Mouse (Mus musculus): Measurements from ENCODE around the gene Hdgfl2. TPM values are rescaled to one million over a fixed set of nuclear protein-coding genes. Genes with fewer than 3 reads are reported as not detected.
A peak's percentile ranks its signal among the peaks of the same experiment; 100 is the strongest.

Gene Hdgfl2
- polyA plus RNA-seq, 2 experiments: 84.9 to 118 TPM

GRCm38 (mm10) chr17:56036901-56037287 is 42.5 kb upstream of the Hdgfl2 start:
- Histone ChIP-seq H3K27ac (replicated peaks; ENCODE audit: low read depth, low read length) (no peak overlapping the region; the same call in 1 of the 2 replicates), H3K9ac (ENCODE audit: low read depth, low read length, severe bottlenecking) (peak overlapping the region; percentile 35; the same call in 1 of the 2 replicates), H3K9me3 (ENCODE audit: control insufficient read depth, low read length) (no peaks in the 10 kb centered on the region), H3K27me3 (ENCODE audit: control insufficient read depth, insufficient read depth, low read length) (no peaks in the 10 kb centered on the region), H3K4me1 (ENCODE audit: control insufficient read depth, insufficient read depth, low read length) (peaks cover 25% of the 10 kb centered on the region), H3K4me3 (replicated peaks; ENCODE audit: low read length) (peak overlapping the region; percentile 80), H3K4me2 (replicated peaks; ENCODE audit: low read depth, low read length, severe bottlenecking) (peak overlapping the region; percentile 49), H3K36me3 (ENCODE audit: control insufficient read depth, insufficient read depth, low read length) (peaks cover 23% of the 10 kb centered on the region)
- 38% methylated on average over 13 of the region's 13 CpGs for WGBS
- ATAC-seq (ENCODE audit: low FRiP score, low read depth): no peak
- no peak for DNase-seq (ENCODE audit: low spot score)
- no peak for TF ChIP-seq POLR2A (IDR thresholded peaks at IDR 0.05; ENCODE audit: borderline replicate concordance, extremely low read depth, insufficient read depth, insufficient read length)

GRCm38 (mm10) chr17:56038583-56039261 is 40.7 kb upstream of the Hdgfl2 start:
- no peak for DNase-seq (ENCODE audit: low spot score)
- ATAC-seq (ENCODE audit: low FRiP score, low read depth): no peak
- Histone ChIP-seq H3K27me3 (ENCODE audit: control insufficient read depth, insufficient read depth, low read length) (no peaks in the 10 kb centered on the region), H3K9me3 (ENCODE audit: control insufficient read depth, low read length) (no peaks in the 10 kb centered on the region), H3K27ac (replicated peaks; ENCODE audit: low read depth, low read length) (no peak overlapping the region), H3K36me3 (ENCODE audit: control insufficient read depth, insufficient read depth, low read length) (peaks cover 13% of the 10 kb centered on the region), H3K4me3 (replicated peaks; ENCODE audit: low read length) (no peak overlapping the region), H3K9ac (ENCODE audit: low read depth, low read length, severe bottlenecking) (no peak overlapping the region), H3K4me1 (ENCODE audit: control insufficient read depth, insufficient read depth, low read length) (peaks cover 20% of the 10 kb centered on the region), H3K4me2 (replicated peaks; ENCODE audit: low read depth, low read length, severe bottlenecking) (no peak overlapping the region)
- no peak for TF ChIP-seq POLR2A (IDR thresholded peaks at IDR 0.05; ENCODE audit: borderline replicate concordance, extremely low read depth, insufficient read depth, insufficient read length)
- WGBS: 82% methylated on average over 8 of the region's 8 CpGs

- H3K4me3 ChIP-seq (replicated peaks; ENCODE audit: low read length): peak overlapping the region; percentile 82
- 73% methylated on average over 4 of the region's 4 CpGs for WGBS
- H3K27me3 ChIP-seq (ENCODE audit: control insufficient read depth, insufficient read depth, low read length): no peaks in the 10 kb centered on the region
- TF ChIP-seq POLR2A (IDR thresholded peaks at IDR 0.05; ENCODE audit: borderline replicate concordance, extremely low read depth, insufficient read depth, insufficient read length): no peak
- no peak overlapping the region for H3K9ac ChIP-seq (ENCODE audit: low read depth, low read length, severe bottlenecking)
- peaks cover 14% of the 10 kb centered on the region for H3K36me3 ChIP-seq (ENCODE audit: control insufficient read depth, insufficient read depth, low read length)
- H3K4me1 ChIP-seq (ENCODE audit: control insufficient read depth, insufficient read depth, low read length): peaks cover 20% of the 10 kb centered on the region
- H3K4me2 ChIP-seq (replicated peaks; ENCODE audit: low read depth, low read length, severe bottlenecking): peak overlapping the region; percentile 58; the same call in 1 of the 2 replicates
- no peak for ATAC-seq (ENCODE audit: low FRiP score, low read depth)
- no peak overlapping the region for H3K27ac ChIP-seq (replicated peaks; ENCODE audit: low read depth, low read length)
- no peaks in the 10 kb centered on the region for H3K9me3 ChIP-seq (ENCODE audit: control insufficient read depth, low read length)
- no peak for DNase-seq (ENCODE audit: low spot score)
Measured at GRCm38 (mm10) chr17:56039345-56039744, 40.1 kb upstream of the Hdgfl2 start.

- ATAC-seq (ENCODE audit: low FRiP score, low read depth) (peak; percentile 89), DNase-seq (ENCODE audit: low spot score) (peak; percentile 100)
- Histone ChIP-seq H3K27me3 (ENCODE audit: control insufficient read depth, insufficient read depth, low read length) (no peaks in the 10 kb centered on the region), H3K27ac (replicated peaks; ENCODE audit: low read depth, low read length) (peak within 1 kb of the TSS; percentile 83), H3K4me3 (replicated peaks; ENCODE audit: low read length) (peak within 1 kb of the TSS; percentile 82), H3K36me3 (ENCODE audit: control insufficient read depth, insufficient read depth, low read length) (peaks cover 14% of the 10 kb centered on the region), H3K9me3 (ENCODE audit: control insufficient read depth, low read length) (no peaks in the 10 kb centered on the region), H3K4me2 (replicated peaks; ENCODE audit: low read depth, low read length, severe bottlenecking) (peak within 1 kb of the TSS; percentile 58), H3K4me1 (ENCODE audit: control insufficient read depth, insufficient read depth, low read length) (peaks cover 15% of the 10 kb centered on the region), H3K9ac (ENCODE audit: low read depth, low read length, severe bottlenecking) (peak within 1 kb of the TSS; percentile 92)
- under 1% methylated on average over 67 of the region's 68 CpGs for WGBS
- TF ChIP-seq POLR2A (IDR thresholded peaks at IDR 0.05; ENCODE audit: borderline replicate concordance, extremely low read depth, insufficient read depth, insufficient read length): peak; percentile 45; the same call in 1 of the 2 replicates
Measured at GRCm38 (mm10) chr17:56040030-56040856, 39.2 kb upstream of the Hdgfl2 start, which contains the start of gene Chaf1a. Gene Chaf1a, plus strand, starts transcription at chr17:56040439.

- Histone ChIP-seq H3K4me2 (replicated peaks; ENCODE audit: low read depth, low read length, severe bottlenecking) (peak overlapping the region; percentile 58), H3K4me1 (ENCODE audit: control insufficient read depth, insufficient read depth, low read length) (peaks cover 12% of the 10 kb centered on the region), H3K9me3 (ENCODE audit: control insufficient read depth, low read length) (no peaks in the 10 kb centered on the region), H3K9ac (ENCODE audit: low read depth, low read length, severe bottlenecking) (peak overlapping the region; percentile 92), H3K27me3 (ENCODE audit: control insufficient read depth, insufficient read depth, low read length) (no peaks in the 10 kb centered on the region), H3K36me3 (ENCODE audit: control insufficient read depth, insufficient read depth, low read length) (peaks cover 19% of the 10 kb centered on the region), H3K4me3 (replicated peaks; ENCODE audit: low read length) (peak overlapping the region; percentile 82), H3K27ac (replicated peaks; ENCODE audit: low read depth, low read length) (peak overlapping the region; percentile 83; the same call in 1 of the 2 replicates)
- no peak for DNase-seq (ENCODE audit: low spot score)
- TF ChIP-seq POLR2A (IDR thresholded peaks at IDR 0.05; ENCODE audit: borderline replicate concordance, extremely low read depth, insufficient read depth, insufficient read length): no peak
- 2% methylated on average over 12 of the region's 12 CpGs for WGBS
- no peak for ATAC-seq (ENCODE audit: low FRiP score, low read depth)
Measured at GRCm38 (mm10) chr17:56040857-56041163, 38.6 kb upstream of the Hdgfl2 start.

Data from limb, embryonic 14.5 days (tissue).